Mouse (Mus musculus) liver, adult 2 months (tissue): ENCODE measurements at regions not wholly inside any gene's neighbourhood (a gene's known extent, or its start where the extent isn't known, plus 50 kb on each side); places are given as distances from the start of the nearest gene placed in this dataset.

Experiments
- CTCF ChIP-seq: fragments of 200-500 bp; IDR thresholded peaks from 2 replicates; pipeline ENCODE4 v1.5.1; 2011; ENCODE audit warnings: low read depth, low read length, control low read depth
- POLR2A ChIP-seq: fragments of 200-500 bp; IDR thresholded peaks from 2 replicates; pipeline ENCODE4 v1.6.1; 2011; ENCODE audit warnings: low read length, control low read depth; ENCODE audit not compliant: insufficient read depth; ENCODE audit errors: extremely low read depth

GRCm38 (mm10) chr9:33681129-33681528 is 804.6 kb upstream of the Kirrel3 start:
- TF ChIP-seq CTCF (no peak), POLR2A (no peak)
